Mouse (Mus musculus) megakaryocyte, adult 5-6 weeks (primary cell): ENCODE measurements around the gene Psmd12. TPM values are rescaled to one million over a fixed set of nuclear protein-coding genes. Genes with fewer than 3 reads are reported as not detected.

Source experiments
- total RNA-seq, 2 experiments: library from RNA; stranded (forward) in 1 of 2; stranded (reverse) in 1 of 2; fragments of 153-499, 151-499 nt in 1 of 2; fragments of 221-1000, 200-1000 nt in 1 of 2; gene quantifications; 2 replicates each; pipeline versions ENCODE4 v1.2.3 to v1.2.4; 2015 to 2017

Gene Psmd12
- total RNA-seq, 2 experiments from 2014 or later = 65.5 to 86.4 TPM

Other genes starting within 250 kb of the Psmd12 start
- 14.5 and 15.4 TPM in 2 replicates for gene Pitpnc1, start 8.8 kb upstream of the Psmd12 start, total RNA-seq (2015)
- gene Pitpnc1, start 8.8 kb upstream of the Psmd12 start, total RNA-seq (2017) = 8.5 and 11.7 TPM in 2 replicates
- gene Helz, start 68.4 kb downstream of the Psmd12 start, total RNA-seq (2015) = 16.7 and 24.6 TPM in 2 replicates
- 16.3 and 19.3 TPM in 2 replicates for gene Helz, start 68.4 kb downstream of the Psmd12 start, total RNA-seq (2017)
- gene Cacng1, start 237.0 kb downstream of the Psmd12 start, total RNA-seq (2015) = not detected in 2 replicates
- not detected in 2 replicates for gene Cacng1, start 237.0 kb downstream of the Psmd12 start, total RNA-seq (2017)